Mouse (Mus musculus): ENCODE measurements around the gene Slc7a5. TPM values are rescaled to one million over a fixed set of nuclear protein-coding genes. Genes with fewer than 3 reads are reported as not detected.

The Slc7a5 gene
- polyA plus RNA-seq, 1 experiment = 113 TPM

DNA sequence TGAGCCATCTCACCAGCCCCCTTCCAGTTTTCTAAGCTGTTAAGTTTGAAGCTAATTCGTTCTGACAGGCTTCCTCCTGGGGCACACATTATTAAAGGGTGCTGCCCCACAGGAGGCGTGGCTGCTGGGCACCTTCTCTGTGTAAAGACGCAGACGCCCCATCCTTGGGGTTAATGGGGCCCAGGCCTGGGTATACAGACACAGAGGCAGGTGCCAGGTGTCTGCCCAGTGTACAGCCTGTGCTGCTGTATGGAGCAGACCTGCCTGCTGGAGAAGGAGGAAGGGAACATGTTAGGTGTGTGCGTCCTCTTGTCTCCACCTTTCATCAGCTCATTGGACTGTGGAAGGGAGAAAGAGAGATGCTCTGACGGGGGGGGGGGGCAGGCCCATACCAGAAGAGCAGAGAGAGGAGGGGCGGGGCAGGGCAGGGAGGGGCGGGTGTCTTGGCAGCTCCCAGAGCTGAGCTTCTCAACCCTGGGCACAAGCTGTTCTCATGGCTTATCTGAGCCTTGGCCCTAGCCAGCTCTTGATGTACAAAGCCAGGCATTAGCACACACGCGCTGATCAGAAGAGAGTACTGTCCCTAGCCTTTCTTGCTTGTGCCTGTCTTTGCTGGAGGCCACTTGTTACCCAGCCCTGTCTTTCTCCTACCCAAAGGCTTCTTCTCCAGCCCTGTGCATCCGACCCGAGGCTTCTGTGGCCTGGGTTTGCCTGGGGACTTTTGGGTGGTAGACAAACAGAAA is 45.5 kb downstream of the Slc7a5 start:
- TF ChIP-seq CTCF (IDR thresholded peaks at IDR 0.05; ENCODE audit: borderline replicate concordance, extremely low read depth, insufficient read depth, insufficient read length) = no peak
- TF ChIP-seq POLR2A (IDR thresholded peaks at IDR 0.05; ENCODE audit: borderline replicate concordance, extremely low read depth, insufficient read depth, insufficient read length, poor library complexity, severe bottlenecking) = no peak
- no peak for DNase-seq (ENCODE audit: low read depth)

DNA sequence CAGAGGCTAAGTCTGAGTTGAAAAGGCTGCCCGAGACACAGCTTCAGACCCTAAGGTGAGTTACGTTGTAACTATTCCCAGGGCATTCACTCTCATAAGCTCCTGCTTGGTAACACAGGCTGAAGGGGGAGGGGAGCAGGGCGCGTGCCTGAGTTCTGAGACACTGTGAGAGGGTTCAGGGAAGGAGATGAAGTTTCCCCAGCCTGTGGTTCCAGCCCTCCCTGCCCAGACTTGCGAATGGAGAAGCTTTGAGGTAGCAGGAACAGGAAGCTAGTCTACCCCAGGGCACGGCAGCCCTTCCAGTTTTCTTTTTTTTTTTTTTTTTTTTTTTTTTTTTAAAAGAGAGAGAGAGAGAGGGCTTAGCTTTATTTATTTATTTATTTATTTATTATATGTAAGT is 46.2 kb downstream of the Slc7a5 start:
- no peak for DNase-seq (ENCODE audit: low read depth)
- no peak for TF ChIP-seq CTCF (IDR thresholded peaks at IDR 0.05; ENCODE audit: borderline replicate concordance, extremely low read depth, insufficient read depth, insufficient read length)
- TF ChIP-seq POLR2A (IDR thresholded peaks at IDR 0.05; ENCODE audit: borderline replicate concordance, extremely low read depth, insufficient read depth, insufficient read length, poor library complexity, severe bottlenecking) = no peak

DNA sequence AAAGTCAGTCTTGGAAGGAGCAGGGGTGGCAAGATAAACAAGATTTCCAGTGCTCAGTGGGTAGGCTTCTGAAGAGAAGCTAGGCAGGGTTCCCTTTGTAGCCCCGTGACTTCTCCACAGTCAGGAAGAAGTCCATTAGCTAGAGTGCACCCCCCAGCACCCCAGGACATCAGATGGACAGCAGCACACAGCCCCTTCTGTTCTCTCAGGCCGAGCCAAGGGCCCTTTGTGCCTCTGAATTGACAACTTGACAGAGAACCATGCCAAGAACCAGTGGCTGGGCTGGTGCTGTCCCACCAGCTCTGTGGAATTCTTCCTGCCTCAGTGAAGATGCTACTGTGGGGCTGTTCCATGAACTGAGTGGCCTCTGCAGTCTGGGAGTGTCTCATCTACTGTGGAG is 49.7 kb downstream of the Slc7a5 start:
- no peak for DNase-seq (ENCODE audit: low read depth)
- TF ChIP-seq POLR2A (IDR thresholded peaks at IDR 0.05; ENCODE audit: borderline replicate concordance, extremely low read depth, insufficient read depth, insufficient read length, poor library complexity, severe bottlenecking) (no peak), CTCF (IDR thresholded peaks at IDR 0.05; ENCODE audit: borderline replicate concordance, extremely low read depth, insufficient read depth, insufficient read length) (no peak)

GRCm38 (mm10) chr8:121857331-121857730 is 50.2 kb downstream of the Slc7a5 start:
- TF ChIP-seq POLR2A (IDR thresholded peaks at IDR 0.05; ENCODE audit: borderline replicate concordance, extremely low read depth, insufficient read depth, insufficient read length, poor library complexity, severe bottlenecking) (no peak), CTCF (IDR thresholded peaks at IDR 0.05; ENCODE audit: borderline replicate concordance, extremely low read depth, insufficient read depth, insufficient read length) (no peak)
- no peak for DNase-seq (ENCODE audit: low read depth)

DNA sequence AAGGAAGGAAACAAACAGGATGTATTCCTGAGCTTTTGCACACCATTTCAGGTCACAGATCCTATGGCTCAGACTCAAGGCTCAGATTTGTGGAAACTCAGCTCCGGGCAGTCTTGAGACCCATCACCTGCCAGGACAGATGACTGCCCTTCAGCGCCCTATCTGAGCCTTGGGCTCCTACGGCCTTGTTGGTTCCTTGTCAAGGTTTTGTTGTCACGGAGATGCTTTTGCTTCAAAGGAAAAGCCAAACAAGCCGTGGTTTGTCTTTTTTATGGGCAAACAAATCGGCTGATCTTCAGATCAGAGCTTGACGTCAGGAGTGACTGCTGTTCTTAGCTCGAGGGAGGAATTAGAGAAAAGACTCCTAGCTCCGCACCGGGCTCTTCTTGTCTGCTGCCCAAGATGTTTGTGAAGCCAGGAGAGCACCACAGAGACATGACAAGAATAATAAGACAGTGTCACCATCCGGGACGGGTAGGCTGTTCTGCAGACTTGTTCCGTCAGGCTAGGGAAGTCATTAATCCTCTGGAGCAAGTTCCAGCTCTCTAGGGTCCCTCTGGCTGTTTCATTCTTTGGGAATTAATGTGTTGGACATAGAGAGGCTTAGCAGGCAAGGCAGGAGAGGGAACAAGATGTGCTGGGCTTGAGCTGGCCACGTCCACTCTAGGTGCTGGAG is 51.3 kb downstream of the Slc7a5 start:
- DNase-seq (ENCODE audit: low read depth) = no peak
- TF ChIP-seq POLR2A (IDR thresholded peaks at IDR 0.05; ENCODE audit: borderline replicate concordance, extremely low read depth, insufficient read depth, insufficient read length, poor library complexity, severe bottlenecking) = no peak
- TF ChIP-seq CTCF (IDR thresholded peaks at IDR 0.05; ENCODE audit: borderline replicate concordance, extremely low read depth, insufficient read depth, insufficient read length) = no peak

DNA sequence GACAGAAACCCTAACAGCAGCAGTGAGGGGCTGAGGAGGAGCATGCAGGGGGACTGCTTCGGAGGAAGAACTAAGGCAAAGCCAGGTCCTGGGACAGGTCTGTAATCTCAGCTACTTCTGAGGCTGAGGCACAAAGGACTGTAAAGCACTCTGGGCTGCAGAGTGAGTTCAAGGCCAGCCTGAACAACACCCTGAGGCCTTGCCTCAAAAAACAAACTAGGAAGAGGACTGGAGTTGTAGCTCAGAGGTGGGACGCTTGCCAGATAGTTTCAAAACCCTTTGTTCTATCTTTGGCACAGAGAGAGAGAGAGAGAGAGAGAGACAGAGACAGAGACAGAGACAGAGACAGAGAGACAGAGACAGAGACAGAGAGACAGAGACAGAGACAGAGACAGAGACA is 53.9 kb downstream of the Slc7a5 start:
- no peak for DNase-seq (ENCODE audit: low read depth)
- TF ChIP-seq POLR2A (IDR thresholded peaks at IDR 0.05; ENCODE audit: borderline replicate concordance, extremely low read depth, insufficient read depth, insufficient read length, poor library complexity, severe bottlenecking) = no peak
- TF ChIP-seq CTCF (IDR thresholded peaks at IDR 0.05; ENCODE audit: borderline replicate concordance, extremely low read depth, insufficient read depth, insufficient read length) = no peak

DNA sequence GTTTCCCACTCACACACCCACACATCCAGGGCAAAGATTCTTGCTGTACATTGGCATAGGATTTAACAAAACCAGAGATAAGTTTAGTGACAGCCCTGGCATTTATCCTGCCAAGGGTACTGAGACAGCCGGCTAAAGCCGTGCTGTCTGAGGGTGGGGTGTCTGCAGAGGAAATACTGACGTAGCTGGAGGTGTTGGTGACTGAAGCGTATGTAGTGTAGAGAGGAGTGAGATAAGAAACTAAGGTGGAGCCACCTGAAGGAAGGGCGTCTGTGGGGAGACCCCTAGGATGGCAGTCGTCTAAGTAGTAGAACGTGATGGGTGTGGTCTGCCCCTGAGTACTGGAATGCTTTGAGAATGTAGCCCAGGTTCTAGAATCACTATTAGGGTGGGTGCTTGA is 55.0 kb downstream of the Slc7a5 start:
- TF ChIP-seq POLR2A (IDR thresholded peaks at IDR 0.05; ENCODE audit: borderline replicate concordance, extremely low read depth, insufficient read depth, insufficient read length, poor library complexity, severe bottlenecking) (no peak), CTCF (IDR thresholded peaks at IDR 0.05; ENCODE audit: borderline replicate concordance, extremely low read depth, insufficient read depth, insufficient read length) (no peak)
- DNase-seq (ENCODE audit: low read depth) = no peak

GRCm38 (mm10) chr8:121851716-121852115 is 55.8 kb downstream of the Slc7a5 start:
- TF ChIP-seq CTCF (IDR thresholded peaks at IDR 0.05; ENCODE audit: borderline replicate concordance, extremely low read depth, insufficient read depth, insufficient read length) = no peak
- TF ChIP-seq POLR2A (IDR thresholded peaks at IDR 0.05; ENCODE audit: borderline replicate concordance, extremely low read depth, insufficient read depth, insufficient read length, poor library complexity, severe bottlenecking) = no peak
- no peak for DNase-seq (ENCODE audit: low read depth)

GRCm38 (mm10) chr8:121850821-121851470 is 56.5 kb downstream of the Slc7a5 start:
- peak; percentile 99 for TF ChIP-seq CTCF (IDR thresholded peaks at IDR 0.05; ENCODE audit: borderline replicate concordance, extremely low read depth, insufficient read depth, insufficient read length)
- no peak for TF ChIP-seq POLR2A (IDR thresholded peaks at IDR 0.05; ENCODE audit: borderline replicate concordance, extremely low read depth, insufficient read depth, insufficient read length, poor library complexity, severe bottlenecking)
- peak; percentile 97 for DNase-seq (ENCODE audit: low read depth)

DNA sequence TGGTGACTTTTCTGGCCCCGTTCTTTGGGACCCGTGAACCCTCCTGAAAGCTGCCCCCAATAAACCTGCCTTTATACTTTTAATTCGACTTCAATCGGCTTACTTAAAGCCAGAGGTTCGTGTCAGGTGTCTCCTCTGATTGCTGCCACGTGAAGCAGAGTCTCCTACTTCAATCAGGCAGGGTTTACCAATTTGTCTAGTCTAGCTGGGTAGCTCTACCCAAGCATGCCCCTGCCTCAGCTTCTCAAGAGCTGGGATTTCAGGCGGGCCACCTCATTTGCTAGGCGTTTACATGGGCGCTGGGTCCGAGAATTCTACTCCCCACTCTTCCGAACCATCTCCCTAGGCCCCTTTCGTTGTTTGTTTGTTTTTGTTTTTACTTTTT is 57.1 kb downstream of the Slc7a5 start:
- DNase-seq (ENCODE audit: low read depth) = no peak
- TF ChIP-seq CTCF (IDR thresholded peaks at IDR 0.05; ENCODE audit: borderline replicate concordance, extremely low read depth, insufficient read depth, insufficient read length) = no peak
- TF ChIP-seq POLR2A (IDR thresholded peaks at IDR 0.05; ENCODE audit: borderline replicate concordance, extremely low read depth, insufficient read depth, insufficient read length, poor library complexity, severe bottlenecking) = no peak

- DNase-seq (ENCODE audit: low read depth) = peak; percentile 90
- TF ChIP-seq CTCF (IDR thresholded peaks at IDR 0.05; ENCODE audit: borderline replicate concordance, extremely low read depth, insufficient read depth, insufficient read length) = peak; percentile 96
- TF ChIP-seq POLR2A (IDR thresholded peaks at IDR 0.05; ENCODE audit: borderline replicate concordance, extremely low read depth, insufficient read depth, insufficient read length, poor library complexity, severe bottlenecking) = no peak
Measured at GRCm38 (mm10) chr8:121850018-121850417, 57.5 kb downstream of the Slc7a5 start.
